Mouse (Mus musculus) liver, postnatal 0 days (tissue): Measurements from ENCODE around the gene Gata3.

Experiments used
- CTCF ChIP-seq: sonication (generic); IDR thresholded peaks from 2 replicates; pipeline ENCODE4 v1.5.1; 2016; ENCODE audit warnings: antibody characterized with exemption, low read depth
- EP300 ChIP-seq: IDR thresholded peaks from 2 replicates; pipeline ENCODE4 v1.6.1; 2016; ENCODE audit warnings: antibody characterized with exemption, low read depth, mild to moderate bottlenecking

GRCm38 (mm10) chr2:9886031-9886430, 3.8 kb downstream of the Gata3 start:
- TF ChIP-seq CTCF (no peak), EP300 (no peak)
